Mouse (Mus musculus): ENCODE data around the gene Olfr860.
"Not testable (repeated sequence)": the region's sequence is repeated elsewhere in the genome, so short reads cannot be mapped to it uniquely, and the experiment has no call there.

The Olfr860 gene

DNA sequence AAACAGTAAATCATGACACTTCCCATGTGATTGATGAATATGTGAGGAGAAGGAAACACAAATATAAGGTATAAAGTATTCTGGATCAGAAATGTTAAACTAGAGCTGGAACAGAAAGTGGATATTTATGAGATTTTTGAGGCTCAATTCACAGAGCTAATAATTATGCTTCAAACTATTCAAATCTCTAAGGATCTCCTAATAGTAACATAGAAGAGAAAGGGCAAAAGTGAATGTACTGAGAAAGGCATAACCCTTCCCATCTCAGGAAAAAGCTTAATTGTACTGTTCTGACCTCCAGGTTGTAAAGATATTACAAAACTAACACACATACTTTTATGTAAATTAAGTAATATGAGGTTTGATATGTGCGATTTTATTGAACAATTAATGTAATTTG lies at the start of gene Olfr860:
Olfr860 (minus strand) TSS at position 101 of the 400 bp plus-strand sequence.
- no peak for DNase-seq (ENCODE audit: low read depth, low spot score)

DNA sequence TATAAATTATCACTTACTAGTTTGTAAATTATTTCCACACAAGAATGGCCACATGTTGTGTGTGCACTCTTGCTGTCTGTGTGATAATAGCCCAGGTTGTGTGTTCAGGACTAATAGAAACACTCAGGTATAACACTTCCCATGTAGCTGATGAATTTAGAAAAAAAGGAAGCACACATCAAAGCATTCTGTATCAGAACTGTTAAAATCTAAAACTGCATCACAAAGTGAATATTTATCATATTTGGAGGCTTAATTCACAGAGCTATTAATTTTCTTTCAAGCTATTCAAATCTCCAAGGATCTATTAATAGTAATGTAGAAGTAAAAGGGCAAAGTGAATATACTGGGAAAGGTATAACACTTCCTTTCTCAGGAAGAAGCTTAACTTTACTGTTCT lies 38.4 kb upstream of the Olfr860 start, which contains the start of gene Olfr862:
Olfr862 (minus strand) TSS at position 101 of the 400 bp plus-strand sequence.
- DNase-seq (ENCODE audit: low read depth, low spot score) = no peak

DNA sequence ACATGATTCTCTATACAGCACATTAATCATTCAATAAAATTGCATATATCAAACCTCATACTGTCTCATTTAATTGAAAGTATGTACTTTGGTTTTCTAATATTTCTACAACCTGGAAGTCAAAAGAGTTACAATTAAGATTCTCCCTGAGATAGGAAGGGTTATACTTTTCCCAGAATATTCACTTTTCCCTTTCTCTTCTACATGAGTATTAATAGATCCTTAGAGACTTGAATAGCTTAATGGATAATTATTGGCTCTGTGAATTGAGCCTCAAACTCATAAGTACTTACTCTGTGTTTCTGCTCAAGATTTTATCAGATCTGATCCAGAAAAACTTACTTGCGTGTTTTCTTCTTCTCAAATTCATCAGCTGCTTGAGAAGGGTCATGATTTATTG lies 44.9 kb downstream of the Olfr860 start, which contains the start of gene Olfr859:
Olfr859 (plus strand) TSS at position 301 of the 400 bp plus-strand sequence.
- DNase-seq (ENCODE audit: low read depth, low spot score) = not testable (repeated sequence)

DNA sequence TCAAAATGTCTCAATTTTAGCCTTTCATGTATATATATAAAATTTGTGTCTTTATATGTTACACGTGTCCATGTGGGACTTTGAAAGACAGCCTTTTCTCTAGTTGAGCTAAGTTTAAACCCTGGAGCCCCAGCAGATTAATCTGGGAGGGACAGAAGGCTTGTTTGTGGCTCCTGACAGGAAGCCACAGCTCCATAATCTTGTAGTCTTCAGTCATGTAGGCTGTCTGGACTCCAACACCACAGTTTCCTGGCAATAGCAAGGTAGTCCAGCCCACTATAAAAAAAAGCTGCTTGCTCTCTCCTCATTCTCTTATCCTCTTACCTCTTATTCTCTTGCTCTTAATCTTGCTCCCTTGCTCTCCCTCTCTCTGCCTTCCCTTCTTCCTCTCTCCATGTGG lies 46.5 kb downstream of the Olfr860 start:
- DNase-seq (ENCODE audit: low read depth, low spot score) = no peak
